Mouse (Mus musculus): ENCODE data around the gene Gm26938.

DNA sequence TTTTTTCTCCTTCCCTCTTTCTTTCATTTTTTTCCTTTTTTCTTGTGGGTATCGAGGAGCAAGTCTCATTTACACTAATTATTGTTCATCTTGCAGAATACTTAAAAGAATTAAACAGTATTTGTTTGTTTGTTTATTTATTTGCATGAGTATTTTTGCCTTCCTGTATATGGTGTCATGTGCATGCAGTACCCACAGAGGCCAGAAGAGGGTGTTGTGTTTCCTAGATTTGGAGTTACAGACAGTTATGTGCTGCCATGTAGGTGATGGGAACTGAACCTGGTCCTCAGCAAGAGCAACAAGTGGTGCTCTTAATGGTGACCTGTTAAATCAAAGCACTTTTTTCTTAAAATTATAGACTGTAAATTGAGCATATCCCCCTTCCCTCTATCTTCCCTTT, 1.4 kb upstream of the Gm26938 start:
- TF ChIP-seq EP300 (IDR thresholded peaks at IDR 0.05; ENCODE audit: insufficient read depth, low read depth, low read length) (no peak), CTCF (IDR thresholded peaks at IDR 0.05; ENCODE audit: low read depth, low read length) (no peak)
